Mouse (Mus musculus): ENCODE data around the gene Sys1.

The Sys1 gene

DNA sequence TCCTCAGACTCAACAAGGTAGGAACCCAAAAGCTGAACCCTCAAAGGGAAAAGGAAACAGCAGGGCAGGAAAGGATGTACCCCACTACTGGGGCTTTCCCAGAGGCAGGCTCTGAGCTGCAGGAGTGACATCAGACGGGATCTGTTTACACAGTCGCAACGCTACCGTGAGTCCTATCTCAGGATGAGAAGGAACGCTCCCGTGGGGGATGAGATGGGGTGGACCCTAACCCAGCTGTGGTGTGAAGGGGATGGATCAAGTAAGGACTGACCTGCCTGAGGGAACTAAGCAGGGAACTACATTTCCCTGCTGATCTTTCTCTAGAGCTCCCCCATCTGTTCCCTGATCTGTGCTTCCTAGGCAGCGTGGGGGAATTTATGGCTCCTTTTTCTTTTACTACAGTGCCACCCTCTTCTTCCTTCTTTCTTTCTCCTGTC, at the start of gene Sys1:
Gene Sys1 (plus strand): TSS at position 101 of the 437 bp plus-strand sequence.
- DNase-seq, result peak; percentile 50

DNA sequence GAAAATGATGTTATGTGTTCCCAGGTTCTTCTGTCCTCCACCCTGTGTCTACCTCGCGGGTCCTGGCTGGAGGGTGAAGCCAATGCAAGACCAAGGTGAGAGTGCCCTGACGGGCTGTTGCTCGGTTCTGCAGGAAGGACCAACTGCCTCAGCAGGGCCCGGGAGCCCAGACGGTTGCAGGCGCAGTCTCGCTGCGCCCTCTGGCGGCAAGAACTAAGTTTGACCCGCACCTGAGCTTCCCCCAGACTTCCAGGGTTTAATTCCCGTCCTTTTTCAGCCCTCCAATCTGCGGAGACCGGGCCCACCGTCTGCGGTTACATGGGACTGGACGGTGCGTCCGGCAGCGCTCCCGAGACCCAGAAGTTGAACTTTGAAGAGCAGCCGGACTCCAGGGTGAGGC, 49.1 kb upstream of the Sys1 start:
- peak; percentile 70 for DNase-seq

DNA sequence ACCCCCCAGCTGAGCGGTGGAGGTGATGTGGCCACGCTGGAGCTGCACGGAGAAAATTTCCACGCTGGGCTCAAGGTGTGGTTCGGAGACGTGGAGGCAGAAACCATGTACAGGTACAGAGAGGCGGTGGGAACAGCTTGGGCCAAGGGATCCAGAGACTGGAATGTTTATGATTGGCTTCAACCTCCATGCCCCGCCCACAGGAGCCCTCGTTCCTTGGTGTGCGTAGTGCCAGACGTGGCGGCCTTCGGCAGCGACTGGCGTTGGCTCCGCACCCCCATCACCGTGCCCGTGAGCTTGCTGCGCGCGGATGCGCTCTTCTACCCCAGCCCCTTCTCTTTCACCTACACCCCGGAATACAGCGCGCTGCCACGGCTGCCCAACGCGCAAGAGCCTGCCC, 42.6 kb upstream of the Sys1 start:
- no peak for DNase-seq

DNA sequence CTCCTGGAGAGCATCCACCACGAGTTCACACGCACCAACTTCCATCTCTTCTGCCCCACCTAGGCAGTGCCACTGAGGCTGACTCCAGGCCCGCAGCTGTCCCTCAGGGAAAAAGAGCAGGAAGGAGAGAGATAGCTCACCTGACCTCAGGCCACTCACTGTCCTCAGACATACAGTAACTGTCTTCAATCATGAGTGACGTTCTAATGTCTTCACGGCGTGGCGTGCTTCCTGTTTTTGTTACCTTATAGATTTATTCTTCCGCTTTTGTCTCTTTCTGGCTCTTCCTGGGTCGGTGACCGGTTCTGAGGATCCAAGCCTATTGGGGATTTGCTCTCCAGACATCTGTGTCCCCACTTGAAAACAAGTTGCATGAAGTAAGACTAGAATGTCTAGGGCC, 42.2 kb upstream of the Sys1 start:
- DNase-seq, result no peak

DNA sequence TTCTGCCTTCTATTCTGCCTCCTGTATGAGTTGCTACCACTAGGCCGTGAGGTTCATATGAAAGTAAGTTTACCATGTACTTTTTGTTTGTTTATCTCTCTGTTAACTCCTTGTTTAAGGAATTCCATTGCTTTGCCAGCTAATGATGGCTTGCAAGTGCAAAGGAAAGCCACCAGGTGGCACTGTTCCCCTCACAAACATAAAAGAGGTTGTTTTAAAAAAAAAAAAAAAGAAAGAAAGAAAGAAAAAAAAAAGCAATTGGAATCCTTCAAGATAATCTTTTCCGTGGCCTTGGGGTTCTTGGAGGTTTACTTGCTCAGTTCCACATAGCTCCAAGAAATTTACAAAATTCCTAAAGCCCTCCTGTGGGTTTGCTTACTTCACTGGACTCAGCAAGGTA, 39.6 kb upstream of the Sys1 start:
- DNase-seq, result no peak

DNA sequence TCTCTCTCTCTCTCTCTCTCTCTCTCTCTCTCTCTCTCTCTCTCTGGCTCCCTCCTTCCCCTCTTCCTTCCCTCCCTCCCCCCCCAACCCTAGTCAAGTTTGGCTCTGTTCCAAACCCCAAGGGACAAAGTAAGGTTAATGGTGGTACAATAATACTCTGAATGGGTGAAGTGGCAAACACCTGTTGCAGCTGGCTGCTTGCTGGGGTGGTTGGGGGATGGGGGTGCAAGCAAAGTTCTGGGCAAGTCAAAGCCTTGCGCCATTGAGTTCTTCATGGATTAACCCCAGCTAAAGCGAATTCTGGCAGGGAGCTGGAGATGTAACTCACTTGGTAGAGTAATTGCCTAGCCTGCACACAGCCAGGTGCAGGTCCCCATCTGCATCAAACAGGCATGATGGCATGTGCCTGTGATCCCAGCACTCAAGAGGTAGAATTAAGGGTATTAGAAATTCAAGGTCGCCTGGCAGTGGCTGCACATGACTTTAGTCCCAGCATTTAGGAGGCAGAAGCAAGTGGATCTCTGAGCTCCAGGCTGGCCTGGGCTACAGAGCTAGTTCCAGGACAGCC, 38.4 kb upstream of the Sys1 start:
- DNase-seq, result no peak

DNA sequence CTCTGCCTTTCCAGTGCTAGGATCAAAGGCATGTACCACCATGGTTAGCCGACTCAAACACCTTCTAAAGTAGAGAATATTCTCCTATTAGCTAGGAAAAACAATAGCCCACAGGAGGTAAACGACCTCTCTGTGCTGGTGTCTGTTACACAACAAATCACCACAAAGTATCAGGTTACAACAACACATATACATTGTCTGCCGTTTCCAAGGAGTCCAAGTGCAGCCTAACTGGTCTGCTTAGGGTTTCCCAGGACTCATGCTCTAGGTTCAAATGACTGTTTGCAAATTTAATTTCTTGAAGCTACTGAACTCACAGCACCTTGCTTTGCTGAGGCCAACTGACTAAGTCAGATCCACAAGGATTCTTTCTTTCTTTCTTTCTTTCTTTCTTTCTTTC, 37.3 kb upstream of the Sys1 start:
- no peak for DNase-seq

DNA sequence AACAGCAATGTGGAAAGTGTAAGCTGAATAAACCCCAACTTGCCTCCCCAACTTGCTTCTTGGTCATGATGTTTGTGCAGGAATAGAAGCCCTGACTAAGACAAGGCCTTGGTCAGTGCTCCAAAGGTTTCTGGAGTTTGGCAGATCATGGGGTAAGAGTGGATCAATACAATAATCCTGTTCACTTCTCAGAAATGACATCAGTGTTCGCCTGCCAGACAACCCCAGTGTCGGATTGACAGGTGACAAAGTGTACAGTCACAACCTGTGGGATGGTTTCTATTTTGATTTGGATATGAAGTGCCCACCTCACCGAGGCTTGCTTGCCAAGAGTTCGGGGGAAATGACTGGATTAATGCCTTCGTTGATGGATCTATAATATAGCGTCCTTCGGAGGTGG, 35.5 kb upstream of the Sys1 start:
- DNase-seq, result no peak

DNA sequence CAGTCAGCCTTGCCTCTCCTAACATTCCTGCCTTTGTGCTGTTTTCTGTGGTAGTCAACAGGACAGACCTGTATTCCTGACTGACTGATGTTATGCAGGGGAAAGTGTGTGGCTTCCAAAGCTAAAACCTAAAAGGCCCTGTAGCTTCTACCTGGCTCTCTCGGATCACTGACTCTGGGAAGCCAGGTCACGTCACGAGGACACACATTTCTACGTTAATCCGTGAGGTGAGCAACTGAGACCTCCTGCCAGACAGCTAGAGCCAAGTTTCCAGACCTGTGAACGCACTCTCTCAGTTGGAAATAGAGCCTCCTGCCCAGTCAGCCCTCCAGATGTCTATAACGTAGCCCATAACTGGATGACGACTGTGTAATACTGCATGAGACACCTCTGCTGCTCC, 34.8 kb upstream of the Sys1 start:
- no peak for DNase-seq

DNA sequence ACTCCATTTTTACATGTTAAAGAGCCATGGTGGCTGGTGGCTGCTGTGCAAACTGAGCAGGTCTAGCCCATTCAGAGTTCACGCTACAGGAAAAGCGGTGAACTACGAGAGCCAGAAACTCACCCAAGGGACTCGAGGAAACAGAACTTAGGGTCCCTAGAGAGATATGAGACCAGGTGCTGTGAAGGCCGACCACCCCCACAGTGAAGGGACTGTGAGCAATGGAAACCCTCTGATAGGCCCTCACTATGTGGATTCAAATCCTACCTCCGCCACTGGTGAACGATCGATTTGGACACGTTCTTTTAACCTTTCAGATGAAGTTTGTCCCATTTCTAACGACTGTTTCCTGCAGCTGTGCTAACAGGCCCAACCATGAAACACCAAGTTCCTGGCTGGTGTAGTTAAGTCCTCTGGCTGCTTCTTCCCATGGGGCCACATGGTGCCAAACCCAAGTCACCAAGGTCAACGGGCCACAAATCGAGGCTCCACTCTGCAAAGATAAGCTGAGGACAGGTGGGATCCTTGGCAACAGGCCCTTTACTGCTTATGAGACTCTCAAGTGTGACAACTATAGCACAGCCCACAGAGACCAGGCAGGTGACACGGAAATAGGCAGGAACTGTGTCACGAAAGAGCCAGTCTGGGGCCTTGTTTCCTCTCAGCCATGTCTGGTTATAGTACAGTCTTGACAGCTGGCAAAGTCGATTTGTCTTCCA, 33.9 kb upstream of the Sys1 start:
- no peak for DNase-seq

DNA sequence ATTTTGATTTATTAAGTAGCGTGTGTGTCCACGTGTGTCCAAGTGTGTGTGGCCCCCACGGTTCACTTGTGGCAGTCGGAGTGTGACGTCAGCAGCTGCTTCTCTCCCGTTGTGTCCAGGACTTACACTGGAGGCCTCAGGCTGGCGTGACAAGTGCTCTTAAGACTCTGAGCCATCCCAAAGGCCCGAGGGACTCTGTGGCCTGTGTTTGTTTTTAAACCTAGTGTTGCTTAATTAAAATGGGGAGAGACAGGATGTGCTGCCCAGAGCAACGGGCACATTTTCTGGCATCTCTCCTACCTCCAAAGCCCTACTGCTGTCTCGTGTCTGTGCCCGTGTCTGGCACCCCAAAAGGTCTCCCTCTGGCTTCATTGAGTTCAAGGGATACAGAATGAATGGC, 33.3 kb upstream of the Sys1 start:
- DNase-seq, result peak; percentile 35

DNA sequence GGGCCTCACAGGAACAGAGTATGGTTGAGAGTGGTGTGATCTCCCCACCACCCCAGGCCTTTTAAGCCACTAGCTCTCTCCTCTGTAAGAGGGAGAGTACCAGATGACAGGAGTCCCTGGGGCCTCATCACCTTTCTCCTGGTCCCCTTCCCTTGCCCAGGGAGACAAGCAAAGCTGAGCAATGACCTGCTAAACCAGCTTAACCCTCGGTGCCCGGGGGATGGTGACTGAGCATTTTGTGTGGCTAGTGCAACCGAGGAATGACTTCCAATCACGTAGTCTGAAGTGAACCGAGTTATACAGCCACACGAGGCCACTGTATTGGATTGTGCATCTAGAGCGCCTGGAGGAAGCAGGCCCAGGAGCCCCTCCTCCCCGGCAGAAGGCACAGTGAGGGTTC, 32.4 kb upstream of the Sys1 start:
- DNase-seq, result no peak

DNA sequence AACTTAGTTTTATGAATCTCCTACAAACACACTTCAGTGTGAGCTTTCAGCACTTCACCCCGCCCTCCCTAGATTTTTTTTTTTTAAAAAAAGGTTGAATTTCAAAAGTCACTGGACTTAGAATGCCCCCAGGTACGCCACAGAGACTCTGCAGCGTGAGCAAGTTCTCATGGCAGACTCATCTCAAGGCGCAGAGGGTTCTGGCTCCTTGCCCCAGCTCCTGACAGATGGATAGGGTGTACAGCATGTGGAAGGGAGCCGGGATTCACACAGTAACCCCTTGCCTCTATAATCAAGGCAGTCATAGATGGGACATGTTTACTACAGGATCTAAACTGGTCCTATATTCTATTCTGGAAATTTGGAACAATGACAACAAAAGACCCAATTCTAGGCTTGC, 31.4 kb upstream of the Sys1 start:
- DNase-seq, result no peak

DNA sequence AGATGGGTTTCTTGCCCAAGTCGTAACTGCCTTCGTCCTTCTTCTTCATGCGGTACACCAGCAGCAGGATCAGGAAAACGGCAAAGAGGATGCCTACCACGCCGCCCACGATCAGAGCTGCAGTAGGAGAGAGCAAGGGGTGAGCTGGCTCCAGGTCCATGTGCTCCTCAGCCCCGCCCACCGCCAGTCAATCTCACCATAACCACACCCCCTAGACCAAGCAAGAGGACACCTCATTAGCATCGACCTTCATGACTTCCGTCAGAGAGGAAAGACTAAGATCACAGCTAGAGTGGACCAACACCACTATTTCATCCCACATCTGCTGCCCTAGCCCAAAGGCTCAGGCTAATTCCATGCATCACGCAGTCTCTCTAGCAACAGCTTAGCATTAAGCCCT, 30.6 kb upstream of the Sys1 start:
- no peak for DNase-seq

DNA sequence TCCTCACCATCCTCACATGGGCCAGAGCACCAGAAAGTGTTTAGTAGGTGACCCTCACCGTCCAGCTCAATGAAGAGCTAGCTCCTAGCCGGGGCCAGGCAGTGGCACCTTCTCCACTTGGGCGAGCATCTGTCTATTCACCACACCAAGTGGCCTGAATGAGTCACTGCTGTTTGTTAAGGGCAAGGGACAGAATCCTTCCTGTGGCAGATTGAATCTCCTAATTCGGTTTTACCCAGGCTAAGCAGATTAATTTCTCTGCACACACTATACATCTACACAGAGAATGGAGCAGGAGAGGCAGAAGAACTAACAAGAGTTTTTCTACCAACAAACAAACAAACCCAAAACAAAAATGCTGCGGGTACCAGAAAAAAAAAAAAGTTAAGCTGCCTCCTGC, 29.8 kb upstream of the Sys1 start:
- DNase-seq, result no peak

DNA sequence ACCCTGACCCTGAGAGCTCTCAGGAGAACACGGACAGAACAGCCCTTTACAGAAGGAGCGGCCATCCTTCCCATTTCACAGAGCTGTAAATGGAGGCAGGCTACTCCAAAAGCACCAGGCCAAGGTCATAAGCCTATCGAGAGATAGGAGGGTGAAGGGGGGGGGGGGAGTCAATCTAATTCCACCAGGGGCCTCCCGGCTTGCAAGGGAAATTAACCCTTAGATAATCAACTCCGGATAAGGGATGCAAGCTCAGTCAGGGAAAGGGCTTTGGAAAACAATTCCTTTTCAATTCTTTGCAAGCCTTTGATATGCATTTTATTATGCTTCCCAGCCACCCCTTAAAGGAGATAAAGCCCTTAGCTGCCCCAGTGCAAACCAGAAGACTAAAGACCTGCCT, 28.3 kb upstream of the Sys1 start:
- DNase-seq, result no peak

DNA sequence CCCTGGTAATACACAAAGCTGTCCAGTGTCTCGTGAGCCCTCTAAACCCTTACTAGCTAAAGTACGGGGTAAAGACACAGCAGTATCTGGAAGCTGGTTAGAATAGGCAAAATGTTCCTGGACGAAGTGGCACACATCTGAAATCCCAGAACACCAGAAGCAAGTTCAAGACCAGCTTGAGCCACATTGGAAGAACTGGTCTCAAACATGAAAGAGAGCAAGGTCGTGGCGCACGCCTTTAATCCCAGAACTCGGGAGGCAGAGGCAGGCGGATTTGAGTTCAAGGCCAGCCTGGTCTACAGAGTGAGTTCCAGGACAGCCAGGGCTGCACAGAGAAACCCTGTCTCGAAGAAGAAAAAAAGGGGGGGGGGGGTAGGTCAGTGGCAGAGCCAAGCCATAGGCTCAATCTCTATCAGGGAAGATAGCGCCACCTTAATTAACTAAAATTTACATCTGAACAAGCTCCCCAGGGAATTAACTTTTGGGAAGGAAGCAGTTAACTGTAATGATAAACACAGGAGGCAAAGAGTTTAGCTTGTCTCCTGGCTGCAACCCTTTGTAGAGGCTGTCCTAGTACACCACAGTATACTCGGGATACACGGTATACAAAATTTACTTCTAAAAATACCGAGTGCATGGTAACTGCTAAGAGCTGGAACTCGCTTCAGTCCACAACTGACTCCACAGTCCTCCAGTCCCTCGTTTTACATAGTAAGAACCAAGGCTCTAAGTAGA, 26.7 kb upstream of the Sys1 start:
- DNase-seq, result no peak

DNA sequence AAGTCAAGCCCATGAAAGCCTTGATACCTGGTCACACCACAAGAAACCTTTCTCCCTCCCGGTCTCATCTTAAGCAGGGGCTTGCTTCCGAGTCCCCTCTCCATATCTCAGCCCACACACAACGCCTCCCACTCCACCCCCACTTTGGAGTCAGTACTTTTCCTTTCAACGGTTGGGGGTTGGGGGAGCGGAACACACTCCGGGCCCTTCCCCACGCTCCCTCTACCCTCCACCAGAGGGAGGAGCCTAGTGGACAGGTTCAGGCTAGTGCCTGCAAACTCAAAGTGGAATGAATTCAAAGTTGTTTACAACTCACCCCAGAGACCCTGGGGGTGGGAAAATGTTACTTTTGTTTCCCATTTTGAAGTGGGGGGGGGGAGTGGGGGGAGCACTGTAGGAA, 26.1 kb upstream of the Sys1 start:
- DNase-seq, result no peak

DNA sequence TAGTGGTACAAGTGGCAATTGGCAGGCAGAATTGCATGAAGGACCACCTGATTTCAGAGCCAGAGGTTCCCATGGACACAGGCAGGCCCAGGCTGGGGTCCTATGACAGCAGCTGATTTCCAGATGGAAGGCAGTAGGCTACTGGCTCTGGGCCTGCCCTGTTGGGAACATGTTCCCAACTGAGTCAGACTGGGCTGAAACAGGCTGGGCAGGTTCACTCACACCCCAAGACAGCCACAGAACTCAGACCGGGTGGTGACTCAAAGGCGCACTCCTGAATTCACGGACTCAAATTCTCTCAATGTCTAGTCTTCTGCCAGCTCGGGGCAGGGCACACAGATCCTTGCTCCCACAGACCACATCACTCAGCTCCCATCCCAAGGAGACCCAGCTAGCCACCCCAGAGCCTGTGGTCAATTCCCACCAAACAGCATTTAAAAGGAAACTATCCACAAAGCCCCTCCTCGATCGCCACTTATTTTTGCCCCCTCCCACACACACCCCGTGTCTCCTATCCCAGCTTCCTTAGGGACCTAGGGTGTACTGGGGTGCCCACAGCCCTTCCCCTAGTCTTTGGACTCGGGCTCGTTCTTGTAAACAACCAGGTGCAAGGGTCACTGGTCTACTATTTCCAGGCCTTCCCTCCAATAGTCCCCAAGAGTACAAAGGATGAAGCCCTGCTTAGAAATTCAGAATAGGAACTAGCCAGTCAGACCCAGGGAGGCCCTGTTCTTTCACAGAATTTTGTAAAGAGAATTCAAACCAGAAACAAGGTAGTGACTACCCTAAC, 24.9 kb upstream of the Sys1 start:
- DNase-seq, result no peak

DNA sequence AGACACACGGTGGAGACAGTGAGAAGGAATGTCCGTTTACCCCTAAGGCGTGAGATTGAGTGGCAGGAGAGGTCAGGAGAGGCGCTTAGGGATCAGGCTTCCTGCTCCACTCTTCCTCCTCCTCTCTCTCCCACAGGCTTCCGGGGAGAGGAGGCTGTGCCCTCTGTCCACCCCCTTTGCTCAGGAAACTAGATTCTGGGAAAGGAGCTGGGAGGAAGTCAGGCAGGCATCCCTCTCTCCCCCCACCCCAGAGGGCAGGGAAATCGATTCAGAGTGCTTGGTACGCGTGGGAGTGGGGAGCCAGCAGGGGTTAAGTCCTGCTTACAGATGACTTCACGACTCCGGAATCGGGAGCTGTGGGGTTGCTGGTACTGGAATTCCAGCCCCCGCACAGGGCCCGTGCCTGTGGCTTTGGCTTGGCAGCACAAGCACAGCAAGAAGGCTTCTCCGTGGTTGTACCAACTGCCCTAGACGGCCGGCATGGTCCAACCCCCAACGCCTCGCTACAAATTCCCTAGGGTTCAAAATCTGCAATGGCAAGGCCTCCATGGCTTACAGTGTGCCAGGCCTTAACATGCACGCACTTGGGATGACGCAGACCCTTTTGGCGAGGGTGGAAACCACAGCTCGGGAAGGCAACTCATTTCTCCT, 24.1 kb upstream of the Sys1 start:
- no peak for DNase-seq

DNA sequence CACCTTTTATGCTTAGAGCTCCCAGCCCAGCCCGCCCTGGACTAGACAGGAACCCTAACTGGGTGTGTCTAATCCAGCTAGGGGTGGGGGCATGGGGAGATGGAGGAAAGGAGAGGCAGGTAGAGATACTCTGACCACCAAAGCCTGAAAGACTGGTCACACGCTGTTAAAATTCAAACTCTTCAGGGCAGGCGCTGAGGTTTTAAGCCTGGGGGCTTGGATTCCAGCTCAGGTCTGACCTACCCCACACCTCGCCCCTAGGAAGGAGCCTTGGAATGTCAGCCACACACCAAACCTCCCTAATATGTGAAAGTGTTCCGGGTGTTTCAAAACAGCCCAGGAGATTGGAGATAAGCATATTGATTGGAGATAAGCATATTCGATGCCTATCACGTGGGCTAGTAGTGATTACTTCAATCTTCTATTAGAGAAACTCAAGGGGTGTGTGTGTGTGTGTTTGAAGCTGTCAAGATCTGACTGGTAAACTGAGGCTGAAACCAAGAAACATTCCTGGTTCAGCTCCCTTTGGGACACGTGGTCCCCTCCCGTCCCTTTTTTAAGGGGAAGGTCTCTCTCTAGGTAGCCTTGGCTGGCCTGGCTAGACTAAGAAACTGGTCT, 23.4 kb upstream of the Sys1 start:
- no peak for DNase-seq

DNA sequence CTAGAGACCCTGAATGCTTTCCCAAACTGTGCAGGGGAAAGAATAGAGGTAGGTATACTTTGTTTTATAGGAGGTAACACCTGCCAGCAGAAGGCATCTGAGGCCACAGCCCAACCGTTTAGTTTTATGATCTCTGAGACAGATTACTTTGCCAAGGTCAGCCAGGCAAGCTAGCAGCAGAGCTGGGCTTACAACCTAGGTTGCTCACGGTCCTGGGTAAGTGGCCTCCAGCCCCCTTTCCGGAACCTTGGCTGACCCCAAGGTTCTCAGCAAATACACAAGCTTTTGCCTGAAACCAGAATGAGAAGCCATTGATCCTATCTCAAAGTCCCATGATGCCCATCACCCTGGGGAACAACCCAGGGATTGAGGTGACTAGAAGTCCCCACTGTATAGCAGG, 22.1 kb upstream of the Sys1 start:
- no peak for DNase-seq

Measured in right cerebral cortex, adult 18-20 months (tissue).